Mouse (Mus musculus) bone marrow macrophage, adult 2 months (primary cell): ENCODE measurements around the gene 4933430I17Rik. TPM values are rescaled to one million over a fixed set of nuclear protein-coding genes. Genes with fewer than 3 reads are reported as not detected.
"Not testable (repeated sequence)": the region's sequence is repeated elsewhere in the genome, so short reads cannot be mapped to it uniquely, and the experiment has no call there.

Source experiments
- H3K27ac ChIP-seq: 2 replicates; pipeline ENCODE4 v1.5.1; 2012; ENCODE audit warnings: low read depth, low read length; ENCODE audit not compliant: insufficient read depth
- H3K4me1 ChIP-seq: 2 replicates; pipeline ENCODE4 v1.6.1; 2012; ENCODE audit warnings: low read length; ENCODE audit not compliant: control insufficient read depth, insufficient read depth
- H3K4me3 ChIP-seq: 2 replicates; pipeline ENCODE4 v1.5.1; 2012; ENCODE audit warnings: mild to moderate bottlenecking, low read length, moderate library complexity; ENCODE audit not compliant: insufficient read depth
- CTCF ChIP-seq: IDR thresholded peaks from 2 replicates; pipeline ENCODE4 v1.5.1; 2012; ENCODE audit warnings: low read depth, mild to moderate bottlenecking, low read length, moderate library complexity
- POLR2A ChIP-seq: IDR thresholded peaks from 2 replicates; pipeline ENCODE4 v1.6.1; 2012; ENCODE audit warnings: mild to moderate bottlenecking, low read depth, low read length, borderline replicate concordance
- polyA plus RNA-seq: library from polyadenylated mRNA; stranded (reverse); fragments of >200 nt; gene quantifications from 2 replicates; pipeline ENCODE4 v1.2.4, GENCODE M21; 2012; ENCODE audit not compliant: missing spikeins, insufficient read depth, insufficient read length

4933430I17Rik gene
- polyA plus RNA-seq, 1 experiment = not detected

DNA sequence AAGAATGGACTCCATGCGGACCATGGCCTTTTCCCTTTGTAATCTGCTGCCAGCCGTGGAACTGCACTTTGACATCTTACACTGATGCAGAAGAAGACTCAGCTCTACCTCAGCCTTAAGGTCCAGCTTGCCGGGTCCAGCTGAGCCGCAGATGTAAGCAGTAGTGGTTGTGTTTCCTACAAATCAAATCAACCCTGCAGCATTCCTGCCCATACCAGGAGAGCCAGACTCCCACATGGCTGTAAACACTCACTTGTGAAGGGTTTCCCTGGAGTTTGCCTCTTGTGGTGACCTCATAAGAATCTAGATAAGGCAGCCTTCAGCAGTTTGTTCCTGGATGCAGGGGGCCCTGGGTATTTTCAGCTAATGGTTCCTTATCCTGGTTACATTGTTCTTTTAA lies 41.4 kb downstream of the 4933430I17Rik start:
- no peak for TF ChIP-seq CTCF
- TF ChIP-seq POLR2A = no peak
- Histone ChIP-seq H3K27ac (no peak overlapping the region), H3K4me3 (no peak overlapping the region), H3K4me1 (no peaks in the 10 kb centered on the region)

GRCm38 (mm10) chr4:62567696-62568095 lies 42.5 kb downstream of the 4933430I17Rik start:
- H3K4me1 ChIP-seq = no peaks in the 10 kb centered on the region
- H3K27ac ChIP-seq = no peak overlapping the region
- no peak for TF ChIP-seq CTCF
- no peak for TF ChIP-seq POLR2A
- no peak overlapping the region for H3K4me3 ChIP-seq

DNA sequence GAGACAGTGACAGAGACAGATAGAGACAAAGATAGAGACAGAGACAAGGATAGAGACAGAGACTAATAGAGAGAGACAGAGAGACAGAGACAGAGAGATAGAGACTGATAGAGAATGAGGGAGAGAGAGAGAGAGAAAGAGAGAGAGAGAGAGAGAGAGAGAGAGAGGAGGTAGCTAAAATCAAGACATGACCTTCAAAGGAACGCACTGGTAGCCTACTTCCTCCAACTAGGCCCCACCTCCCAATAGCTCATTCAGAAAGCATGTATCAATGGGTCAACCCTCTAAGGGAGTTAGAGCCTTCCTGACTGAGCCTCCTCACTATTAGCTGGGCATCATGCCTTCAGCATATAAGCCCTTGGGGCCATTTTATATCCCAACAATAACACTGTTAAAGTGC lies 43.2 kb downstream of the 4933430I17Rik start:
- TF ChIP-seq POLR2A = no peak
- TF ChIP-seq CTCF = no peak
- H3K4me1 ChIP-seq = no peaks in the 10 kb centered on the region
- no peak overlapping the region for H3K27ac ChIP-seq
- no peak overlapping the region for H3K4me3 ChIP-seq

- no peak overlapping the region for H3K27ac ChIP-seq
- H3K4me3 ChIP-seq = no peak overlapping the region
- TF ChIP-seq POLR2A (no peak), CTCF (no peak)
- no peaks in the 10 kb centered on the region for H3K4me1 ChIP-seq
These were observed 44.4 kb downstream of the 4933430I17Rik start for GRCm38 (mm10) chr4:62569603-62570002.

- H3K4me3 ChIP-seq = no peak overlapping the region
- H3K27ac ChIP-seq = no peak overlapping the region
- H3K4me1 ChIP-seq = no peaks in the 10 kb centered on the region
- TF ChIP-seq POLR2A = no peak
- TF ChIP-seq CTCF = no peak
These were observed 44.9 kb downstream of the 4933430I17Rik start for GRCm38 (mm10) chr4:62570029-62570428.

- Histone ChIP-seq H3K4me3 (peak overlapping the region; percentile 7; the same call in 1 of the 2 replicates), H3K27ac (no peak overlapping the region), H3K4me1 (peaks cover 3% of the 10 kb centered on the region; the same call in 1 of the 2 replicates)
- TF ChIP-seq POLR2A (no peak), CTCF (no peak)
These were observed 57.4 kb downstream of the 4933430I17Rik start for GRCm38 (mm10) chr4:62582365-62583264.

- Histone ChIP-seq H3K4me1 (peaks cover 3% of the 10 kb centered on the region; the same call in 1 of the 2 replicates), H3K4me3 (peak overlapping the region; percentile 7), H3K27ac (no peak overlapping the region)
- TF ChIP-seq POLR2A (no peak), CTCF (no peak)
These were observed 58.3 kb downstream of the 4933430I17Rik start for GRCm38 (mm10) chr4:62583265-62584092.

GRCm38 (mm10) chr4:62587067-62587466 lies 61.9 kb downstream of the 4933430I17Rik start:
- TF ChIP-seq CTCF (no peak), POLR2A (no peak)
- no peak overlapping the region for H3K4me3 ChIP-seq
- no peak overlapping the region for H3K27ac ChIP-seq
- H3K4me1 ChIP-seq = peaks cover 3% of the 10 kb centered on the region; the same call in 1 of the 2 replicates

DNA sequence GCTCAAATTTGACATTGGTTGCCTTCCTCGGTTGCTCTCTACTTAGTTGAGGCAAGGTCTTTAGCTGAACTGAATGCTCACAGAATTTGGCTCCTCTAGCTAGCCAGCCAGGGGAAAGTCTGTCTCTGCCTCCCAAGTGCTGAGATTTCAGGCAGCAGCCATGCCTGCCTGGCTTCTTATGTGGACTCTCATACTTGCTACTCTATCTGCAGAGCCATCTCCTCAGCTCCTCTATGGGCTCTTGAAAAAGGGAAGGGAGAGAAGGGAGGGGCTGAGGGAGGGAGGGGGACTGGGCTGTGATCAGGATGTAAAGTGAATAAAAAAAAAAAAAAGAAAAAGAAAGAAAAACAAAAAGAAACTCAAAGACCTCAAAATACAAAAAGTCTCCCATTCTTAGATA lies 65.7 kb downstream of the 4933430I17Rik start:
- TF ChIP-seq CTCF (no peak), POLR2A (no peak)
- Histone ChIP-seq H3K27ac (no peak overlapping the region), H3K4me1 (no peaks in the 10 kb centered on the region), H3K4me3 (no peak overlapping the region)

DNA sequence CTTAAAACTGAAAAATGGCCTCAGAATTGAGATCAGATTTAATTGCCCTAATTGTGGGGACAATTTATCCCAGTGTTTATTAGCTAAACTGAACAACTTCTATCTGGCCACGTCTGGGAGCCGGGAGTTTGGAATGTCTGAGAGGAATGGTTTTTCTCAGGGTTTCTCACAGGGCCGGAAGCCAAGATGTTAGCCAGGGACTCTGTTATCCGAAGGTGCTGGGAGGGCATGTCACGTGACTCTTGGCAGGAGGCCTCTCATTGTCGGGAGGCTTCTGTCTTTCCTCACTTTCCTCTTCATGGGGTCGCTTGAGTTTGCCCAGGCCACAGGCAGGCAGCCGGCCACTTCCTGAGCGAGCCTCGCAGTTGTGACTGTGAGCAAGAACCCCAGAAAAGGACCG lies 66.2 kb downstream of the 4933430I17Rik start:
- Histone ChIP-seq H3K27ac (no peak overlapping the region), H3K4me1 (no peaks in the 10 kb centered on the region), H3K4me3 (no peak overlapping the region)
- no peak for TF ChIP-seq CTCF
- no peak for TF ChIP-seq POLR2A

DNA sequence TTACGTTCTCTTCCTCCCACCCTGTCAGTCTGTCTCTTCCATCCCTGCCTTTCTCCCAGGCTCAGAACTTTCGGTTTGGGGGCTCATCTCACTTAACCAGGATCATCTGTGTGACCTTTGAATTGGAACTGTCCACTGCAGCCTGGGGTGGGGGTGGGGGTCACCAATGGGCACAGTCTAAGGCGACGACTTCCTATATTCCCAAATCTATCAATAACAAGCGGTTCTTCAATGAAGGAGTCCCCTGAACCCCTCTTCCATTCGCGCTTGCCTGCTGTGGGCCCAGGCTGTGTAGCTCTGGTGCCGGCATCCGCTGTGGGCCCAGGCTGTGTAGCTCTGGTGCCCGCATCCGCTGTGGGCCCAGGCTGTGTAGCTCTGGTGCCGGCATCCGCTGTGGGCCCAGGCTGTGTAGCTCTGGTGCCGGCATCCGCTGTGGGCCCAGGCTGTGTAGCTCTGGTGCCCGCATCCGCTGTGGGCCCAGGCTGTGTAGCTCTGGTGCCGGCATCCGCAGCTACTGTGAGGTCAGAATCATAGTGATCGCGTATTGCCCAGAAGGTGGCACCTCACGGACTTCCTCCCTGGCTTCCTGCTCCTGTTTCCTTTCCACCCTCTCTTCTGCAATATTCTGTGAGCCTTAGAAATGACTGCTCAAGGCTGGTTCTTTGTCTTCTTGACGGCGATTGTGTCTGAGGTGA lies 68.5 kb downstream of the 4933430I17Rik start:
- not testable (repeated sequence) for H3K27ac ChIP-seq, H3K4me3 ChIP-seq

More for the DNA sequence above, 68.5 kb downstream of the 4933430I17Rik start:
- H3K4me1 ChIP-seq = not testable (repeated sequence)
